Mouse (Mus musculus): ENCODE measurements at regions not wholly inside any gene's neighbourhood (a gene's known extent, or its start where the extent isn't known, plus 50 kb on each side); places are given as distances from the start of the nearest gene placed in this dataset.

GRCm38 (mm10) chr10:11809255-11809654 lies 466.1 kb downstream of the Epm2a start:
- no peak for ATAC-seq (ENCODE audit: insufficient number of reproducible peaks, low FRiP score)
- H3K27me3 ChIP-seq (replicated peaks): no peaks in the 10 kb centered on the region
- H3K4me1 ChIP-seq (replicated peaks): no peaks in the 10 kb centered on the region
- H3K9me3 ChIP-seq (replicated peaks): no peaks in the 10 kb centered on the region; the same call in 1 of the 2 replicates
- no peak overlapping the region for H3K4me3 ChIP-seq
- H3K27ac ChIP-seq (ENCODE audit: poor library complexity, severe bottlenecking): no peak overlapping the region
- WGBS: 62% methylated on average over 3 of the region's 3 CpGs
- H3K9ac ChIP-seq: no peak overlapping the region
- no peak overlapping the region for H3K4me2 ChIP-seq
- H3K36me3 ChIP-seq: no peaks in the 10 kb centered on the region

DNA sequence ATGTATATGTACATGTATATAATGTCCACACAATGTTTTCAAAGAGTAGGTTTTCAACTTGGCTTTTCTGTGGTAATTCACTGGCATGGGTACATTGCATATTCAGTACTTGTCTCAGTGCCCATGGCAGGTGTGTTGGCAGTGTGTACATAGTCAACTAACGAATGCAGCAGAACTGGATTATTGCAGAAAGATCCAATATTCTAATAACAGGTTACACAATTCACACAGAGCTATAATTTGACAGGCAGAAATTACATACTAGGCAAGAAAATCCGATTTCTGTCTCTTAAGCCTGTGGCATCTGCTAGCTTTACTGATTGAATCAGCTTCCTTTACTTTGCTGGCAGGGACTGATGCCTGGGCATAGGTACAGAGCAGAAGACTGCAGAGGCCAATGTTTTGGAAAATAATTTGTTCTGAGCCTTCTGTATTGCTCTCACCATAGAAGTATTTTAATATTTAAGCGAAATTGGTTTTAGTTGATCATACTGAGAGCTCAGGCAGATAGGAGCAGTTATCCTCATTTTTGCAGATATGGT lies 479.3 kb downstream of the Epm2a start:
- Histone ChIP-seq H3K4me3 (no peak overlapping the region), H3K36me3 (no peaks in the 10 kb centered on the region), H3K4me2 (no peak overlapping the region), H3K27me3 (replicated peaks) (no peaks in the 10 kb centered on the region), H3K4me1 (replicated peaks) (no peaks in the 10 kb centered on the region), H3K27ac (ENCODE audit: poor library complexity, severe bottlenecking) (no peak overlapping the region), H3K9ac (no peak overlapping the region), H3K9me3 (replicated peaks) (no peaks in the 10 kb centered on the region)
- ATAC-seq (ENCODE audit: insufficient number of reproducible peaks, low FRiP score): no peak
- WGBS: 73% methylated on average over 3 of the region's 3 CpGs

DNA sequence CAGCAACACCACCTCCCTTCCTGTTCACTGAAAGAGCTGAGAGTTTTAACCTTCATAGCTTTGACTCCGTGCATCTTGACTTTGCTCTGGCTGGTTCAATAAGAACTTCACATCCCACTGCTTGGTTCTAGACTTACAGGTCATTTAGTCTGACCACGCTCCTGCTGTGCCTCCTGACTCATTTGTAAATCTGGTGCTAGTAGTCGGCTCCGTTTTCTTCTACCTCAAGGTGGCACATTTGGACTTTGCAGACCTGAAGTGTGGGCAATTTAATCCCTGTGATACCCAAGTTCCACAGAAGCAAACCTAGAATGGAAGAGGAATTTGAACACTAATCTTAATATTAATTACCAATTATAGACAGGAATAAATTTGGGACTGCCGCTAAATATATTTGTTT lies 497.9 kb downstream of the Epm2a start:
- 77% methylated on average over 5 of the region's 5 CpGs for WGBS
- H3K4me1 ChIP-seq (replicated peaks): peaks cover 5% of the 10 kb centered on the region
- H3K9ac ChIP-seq: no peak overlapping the region
- no peaks in the 10 kb centered on the region for H3K36me3 ChIP-seq
- H3K27ac ChIP-seq (ENCODE audit: poor library complexity, severe bottlenecking): no peak overlapping the region
- H3K27me3 ChIP-seq (replicated peaks): no peaks in the 10 kb centered on the region
- H3K4me3 ChIP-seq: no peak overlapping the region
- no peak for ATAC-seq (ENCODE audit: insufficient number of reproducible peaks, low FRiP score)
- no peak overlapping the region for H3K4me2 ChIP-seq
- no peaks in the 10 kb centered on the region for H3K9me3 ChIP-seq (replicated peaks)

- Histone ChIP-seq H3K9ac (no peak overlapping the region), H3K27ac (ENCODE audit: poor library complexity, severe bottlenecking) (no peak overlapping the region), H3K4me3 (no peak overlapping the region), H3K36me3 (no peaks in the 10 kb centered on the region), H3K4me2 (no peak overlapping the region), H3K4me1 (replicated peaks) (peaks cover 5% of the 10 kb centered on the region), H3K9me3 (replicated peaks) (no peaks in the 10 kb centered on the region), H3K27me3 (replicated peaks) (no peaks in the 10 kb centered on the region)
- 66% methylated on average over 7 of the region's 7 CpGs for WGBS
- no peak for ATAC-seq (ENCODE audit: insufficient number of reproducible peaks, low FRiP score)
These were observed 498.3 kb downstream of the Epm2a start for GRCm38 (mm10) chr10:11841494-11841893.

DNA sequence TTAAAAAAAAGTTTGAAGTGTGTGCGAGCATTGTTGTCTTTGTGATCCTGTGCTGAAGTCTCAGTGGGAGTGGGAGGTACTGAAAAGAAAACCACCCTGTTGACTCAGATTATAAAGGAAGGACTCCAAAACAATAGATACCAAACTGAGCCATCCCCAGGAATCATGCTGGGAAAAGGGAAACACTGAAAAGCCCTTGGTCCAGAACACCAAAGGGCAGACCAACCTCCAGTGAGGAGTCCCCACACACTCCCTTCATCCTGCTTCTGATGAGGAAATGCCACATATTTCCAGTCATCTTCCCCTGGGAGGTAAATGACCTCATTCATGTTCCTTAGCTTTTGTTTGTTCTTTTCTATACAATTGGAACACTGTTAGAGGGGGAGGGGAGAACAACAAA lies 502.9 kb downstream of the Epm2a start:
- no peaks in the 10 kb centered on the region for H3K9me3 ChIP-seq (replicated peaks)
- no peak for ATAC-seq (ENCODE audit: insufficient number of reproducible peaks, low FRiP score)
- H3K27me3 ChIP-seq (replicated peaks): no peaks in the 10 kb centered on the region
- 53% methylated on average over 1 of the region's 1 CpGs for WGBS
- no peak overlapping the region for H3K4me2 ChIP-seq
- H3K4me1 ChIP-seq (replicated peaks): peaks cover 5% of the 10 kb centered on the region
- no peaks in the 10 kb centered on the region for H3K36me3 ChIP-seq
- no peak overlapping the region for H3K27ac ChIP-seq (ENCODE audit: poor library complexity, severe bottlenecking)
- no peak overlapping the region for H3K9ac ChIP-seq
- H3K4me3 ChIP-seq: no peak overlapping the region

GRCm38 (mm10) chr10:11875145-11876131 lies 532.2 kb downstream of the Epm2a start:
- Histone ChIP-seq H3K27me3 (replicated peaks) (no peaks in the 10 kb centered on the region), H3K27ac (ENCODE audit: poor library complexity, severe bottlenecking) (no peak overlapping the region), H3K4me3 (no peak overlapping the region), H3K4me2 (no peak overlapping the region), H3K36me3 (no peaks in the 10 kb centered on the region), H3K9ac (no peak overlapping the region), H3K4me1 (replicated peaks) (no peaks in the 10 kb centered on the region), H3K9me3 (replicated peaks) (no peaks in the 10 kb centered on the region)
- no peak for ATAC-seq (ENCODE audit: insufficient number of reproducible peaks, low FRiP score)
- WGBS: 73% methylated on average over 5 of the region's 5 CpGs

- H3K9me3 ChIP-seq (replicated peaks): no peaks in the 10 kb centered on the region
- ATAC-seq (ENCODE audit: insufficient number of reproducible peaks, low FRiP score): no peak
- H3K4me1 ChIP-seq (replicated peaks): no peaks in the 10 kb centered on the region
- H3K27me3 ChIP-seq (replicated peaks): no peaks in the 10 kb centered on the region
- no peak overlapping the region for H3K9ac ChIP-seq
- H3K36me3 ChIP-seq: no peaks in the 10 kb centered on the region
- H3K4me2 ChIP-seq: no peak overlapping the region
- H3K27ac ChIP-seq (ENCODE audit: poor library complexity, severe bottlenecking): no peak overlapping the region
- H3K4me3 ChIP-seq: no peak overlapping the region
- WGBS: 86% methylated on average over 4 of the region's 4 CpGs
These were observed 543.0 kb downstream of the Epm2a start for GRCm38 (mm10) chr10:11886237-11886636.

DNA sequence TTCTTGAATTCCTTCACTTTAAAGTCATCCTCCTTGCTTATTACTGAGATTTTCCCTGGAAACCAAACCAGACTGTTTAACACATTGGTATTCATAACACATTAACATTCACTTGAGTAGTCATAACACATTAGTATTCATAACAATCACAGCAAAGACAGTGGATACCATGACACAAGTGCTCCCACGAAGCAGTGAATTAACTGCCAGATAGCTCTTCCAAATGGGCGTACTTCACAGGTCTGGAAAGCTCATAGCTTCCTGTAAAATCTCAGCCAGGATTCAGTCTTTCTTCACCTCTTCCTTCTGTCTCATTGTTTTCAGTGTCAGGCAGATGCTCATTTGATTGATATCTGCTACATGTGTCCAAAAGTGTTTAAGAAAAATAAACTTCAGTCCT lies 545.7 kb downstream of the Epm2a start:
- no peak for ATAC-seq (ENCODE audit: insufficient number of reproducible peaks, low FRiP score)

DNA sequence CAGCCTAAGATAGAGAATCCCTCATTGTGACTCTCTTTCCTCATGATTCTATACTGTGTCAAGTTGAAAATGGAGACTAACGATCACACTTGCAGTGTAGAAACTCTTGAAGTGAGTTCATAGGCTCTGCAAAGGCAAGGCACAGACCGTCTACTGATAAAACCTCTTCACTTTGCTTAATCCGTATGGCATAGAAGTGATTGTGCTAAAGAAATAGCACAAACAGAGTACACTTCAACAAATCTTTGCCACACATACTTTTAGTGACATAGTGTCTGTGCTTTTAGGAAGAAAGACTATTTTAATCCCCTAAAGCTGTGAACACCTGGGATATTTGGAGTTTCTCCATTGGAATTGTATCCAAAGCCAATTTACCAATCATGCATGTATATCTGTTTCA lies 578.9 kb downstream of the Epm2a start:
- Histone ChIP-seq H3K4me3 (no peak overlapping the region), H3K36me3 (no peaks in the 10 kb centered on the region), H3K9me3 (replicated peaks) (no peaks in the 10 kb centered on the region), H3K27ac (ENCODE audit: poor library complexity, severe bottlenecking) (no peak overlapping the region), H3K4me1 (replicated peaks) (no peaks in the 10 kb centered on the region), H3K4me2 (no peak overlapping the region), H3K27me3 (replicated peaks) (no peaks in the 10 kb centered on the region), H3K9ac (no peak overlapping the region)
- 72% methylated on average over 3 of the region's 3 CpGs for WGBS
- no peak for ATAC-seq (ENCODE audit: insufficient number of reproducible peaks, low FRiP score)

More for the DNA sequence above, 545.7 kb downstream of the Epm2a start:
- 64% methylated on average over 2 of the region's 2 CpGs for WGBS
- Histone ChIP-seq H3K27me3 (replicated peaks) (no peaks in the 10 kb centered on the region), H3K4me3 (no peak overlapping the region), H3K27ac (ENCODE audit: poor library complexity, severe bottlenecking) (no peak overlapping the region), H3K36me3 (no peaks in the 10 kb centered on the region), H3K9ac (no peak overlapping the region), H3K4me1 (replicated peaks) (no peaks in the 10 kb centered on the region), H3K9me3 (replicated peaks) (no peaks in the 10 kb centered on the region), H3K4me2 (no peak overlapping the region)

DNA sequence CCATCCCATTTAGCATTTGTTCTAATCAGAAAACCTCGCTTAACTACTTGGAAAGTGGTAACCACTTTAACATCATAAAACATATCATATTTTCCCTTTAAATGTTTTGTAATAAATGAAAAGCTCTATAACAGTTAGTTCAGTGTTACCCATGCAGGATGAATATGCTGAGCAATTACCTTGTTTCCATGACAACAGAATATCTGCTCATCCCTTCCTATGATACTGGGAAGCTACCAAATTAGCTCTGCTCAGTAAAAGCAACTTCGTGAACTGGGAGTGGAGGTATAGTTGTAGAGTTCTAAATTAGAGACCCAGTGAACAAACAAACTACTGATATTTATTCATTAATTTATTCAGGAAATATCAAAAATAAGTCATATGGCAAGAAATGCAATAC lies 595.0 kb downstream of the Epm2a start:
- Histone ChIP-seq H3K27ac (ENCODE audit: poor library complexity, severe bottlenecking) (no peak overlapping the region), H3K4me2 (no peak overlapping the region), H3K4me1 (replicated peaks) (no peaks in the 10 kb centered on the region), H3K4me3 (no peak overlapping the region), H3K9ac (no peak overlapping the region), H3K9me3 (replicated peaks) (no peaks in the 10 kb centered on the region), H3K27me3 (replicated peaks) (no peaks in the 10 kb centered on the region), H3K36me3 (no peaks in the 10 kb centered on the region)
- ATAC-seq (ENCODE audit: insufficient number of reproducible peaks, low FRiP score): no peak
- 83% methylated on average over 2 of the region's 2 CpGs for WGBS

DNA sequence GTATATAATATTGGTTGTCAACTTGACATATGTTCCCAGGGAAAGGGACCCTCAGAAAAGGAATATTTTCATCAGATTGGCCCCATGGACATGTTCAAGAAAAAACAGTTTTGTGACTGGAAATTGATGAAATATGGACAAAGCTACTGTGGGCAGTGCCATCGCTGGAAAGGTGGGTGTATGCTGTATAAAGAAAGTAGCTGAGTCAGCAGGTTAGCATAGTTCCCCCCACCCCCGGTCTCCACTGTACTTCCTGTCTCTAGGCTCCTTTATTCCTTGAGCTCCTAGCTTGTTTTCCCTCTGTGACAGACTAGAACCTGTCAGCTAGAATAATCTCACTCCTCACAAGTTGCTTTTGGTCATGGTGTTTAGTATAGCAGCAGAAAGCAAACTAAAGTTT lies 599.6 kb downstream of the Epm2a start:
- no peak for ATAC-seq (ENCODE audit: insufficient number of reproducible peaks, low FRiP score)
- no peak overlapping the region for H3K4me2 ChIP-seq

More for the DNA sequence above, 599.6 kb downstream of the Epm2a start:
- 89% methylated on average over 2 of the region's 2 CpGs for WGBS
- Histone ChIP-seq H3K27ac (ENCODE audit: poor library complexity, severe bottlenecking) (no peak overlapping the region), H3K4me1 (replicated peaks) (no peaks in the 10 kb centered on the region), H3K36me3 (no peaks in the 10 kb centered on the region), H3K27me3 (replicated peaks) (no peaks in the 10 kb centered on the region), H3K9ac (no peak overlapping the region), H3K4me3 (no peak overlapping the region), H3K9me3 (replicated peaks) (no peaks in the 10 kb centered on the region)
